Mouse (Mus musculus) lung, embryonic 15.5 days (tissue): Measurements from ENCODE around the gene Sez6l. TPM values are rescaled to one million over a fixed set of nuclear protein-coding genes. Genes with fewer than 3 reads are reported as not detected.

Experiments used
- ATAC-seq: fragments of 200-750 bp; cut with Nextera tagmentation; 2 replicates; pipeline ENCODE4 v1.8.0; 2017; ENCODE audit warnings: moderate number of reproducible peaks, borderline replicate concordance; ENCODE audit not compliant: low FRiP score, low TSS enrichment; ENCODE audit errors: extremely low read depth
- H3K27ac ChIP-seq: fragments of 300-500 bp; sonication (generic); 2 replicates; pipeline ENCODE4 v1.5.1; 2015; ENCODE audit warnings: moderate library complexity, mild to moderate bottlenecking, inconsistent platforms
- H3K27me3 ChIP-seq: fragments of 300-500 bp; sonication (generic); 2 replicates; pipeline ENCODE4 v1.6.1; 2015; ENCODE audit warnings: inconsistent platforms
- H3K36me3 ChIP-seq: fragments of 300-500 bp; sonication (generic); 2 replicates; pipeline ENCODE4 v1.6.1; 2015; ENCODE audit warnings: inconsistent platforms
- H3K4me1 ChIP-seq: fragments of 300-500 bp; sonication (generic); 2 replicates; pipeline ENCODE4 v1.6.1; 2015; ENCODE audit warnings: inconsistent platforms
- H3K4me2 ChIP-seq: fragments of 300-500 bp; sonication (generic); 2 replicates; pipeline ENCODE4 v1.6.1; 2015; ENCODE audit warnings: inconsistent platforms, mild to moderate bottlenecking, moderate library complexity
- H3K4me3 ChIP-seq: fragments of 300-500 bp; sonication (generic); 2 replicates; pipeline ENCODE4 v1.5.1; 2015; ENCODE audit warnings: mild to moderate bottlenecking, inconsistent platforms
- H3K9ac ChIP-seq: fragments of 300-500 bp; sonication (generic); 2 replicates; pipeline ENCODE4 v1.6.1; 2015; ENCODE audit warnings: inconsistent platforms
- H3K9me3 ChIP-seq: fragments of 300-500 bp; sonication (generic); 2 replicates; pipeline ENCODE4 v1.6.1; 2016; ENCODE audit warnings: inconsistent platforms
- WGBS: fragments of 180-500 bp; shearing (Covaris S2); methylation state at CpG from one replicate; pipeline ENCODE4 v1.1.7; 2015; 5-methylcytosine and 5-hydroxymethylcytosine counted together
- polyA plus RNA-seq: library from polyadenylated mRNA; unstranded; fragments of >200 nt; fragmentation: Nextera tagmentation; extraction: Ambion mirVana; gene quantifications from 2 replicates; pipeline ENCODE4 v1.2.1, GENCODE M21; 2015

Sez6l gene
- polyA plus RNA-seq, 1 experiment from 2014 or later, result 0.37 TPM

DNA sequence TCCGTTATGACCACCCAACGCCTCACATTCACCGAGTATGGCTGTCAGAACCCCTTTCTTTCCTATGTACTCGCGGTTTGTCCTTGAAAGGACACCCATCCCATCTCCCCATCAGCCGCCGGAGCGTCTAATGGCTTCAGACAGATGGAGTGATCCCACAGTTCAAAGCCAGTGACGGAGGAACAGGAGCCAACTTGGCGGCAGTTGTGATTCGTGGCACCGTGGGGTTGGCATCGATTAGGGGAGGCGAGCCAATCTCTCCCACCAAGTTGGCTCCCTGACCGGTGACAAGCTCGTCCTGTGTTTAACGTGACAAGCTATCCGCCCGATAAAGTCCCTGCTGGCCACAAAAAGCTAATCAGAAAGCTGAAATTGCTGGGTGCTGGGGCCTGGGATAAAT is 50.0 kb downstream of the Sez6l start:
- Histone ChIP-seq H3K27me3 (no peaks in the 10 kb centered on the region), H3K9ac (no peak overlapping the region), H3K27ac (no peak overlapping the region), H3K4me2 (no peak overlapping the region), H3K4me1 (peaks cover 11% of the 10 kb centered on the region; the same call in 1 of the 2 replicates), H3K9me3 (no peaks in the 10 kb centered on the region), H3K36me3 (no peaks in the 10 kb centered on the region), H3K4me3 (no peak overlapping the region)
- WGBS, result 64% methylated on average over 19 of the region's 19 CpGs
- ATAC-seq, result no peak

DNA sequence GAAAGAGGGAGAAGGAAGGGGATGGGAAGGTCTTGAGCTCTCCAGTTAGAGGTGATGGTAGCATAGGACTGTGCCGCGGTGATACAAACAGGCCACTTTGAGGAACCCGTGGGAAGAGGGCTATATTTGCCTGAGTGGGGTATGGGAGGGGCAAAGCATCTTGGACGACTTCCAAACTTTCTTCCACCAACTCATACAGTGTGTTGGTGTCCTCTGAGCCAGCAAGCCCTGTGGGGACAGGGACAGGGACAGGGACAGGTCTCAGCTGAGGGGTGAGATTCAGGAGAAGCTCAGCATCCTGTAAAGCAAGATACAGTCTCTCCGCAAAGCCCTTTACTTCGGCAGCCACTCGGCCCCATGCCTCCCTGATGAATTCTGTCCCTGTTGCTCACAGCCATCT is 50.5 kb downstream of the Sez6l start:
- H3K9ac ChIP-seq, result no peak overlapping the region
- H3K9me3 ChIP-seq, result no peaks in the 10 kb centered on the region
- ATAC-seq, result no peak
- WGBS, result 49% methylated on average over 7 of the region's 7 CpGs
- no peak overlapping the region for H3K4me2 ChIP-seq
- H3K4me3 ChIP-seq, result no peak overlapping the region
- H3K4me1 ChIP-seq, result peaks cover 16% of the 10 kb centered on the region
- H3K27me3 ChIP-seq, result no peaks in the 10 kb centered on the region
- no peaks in the 10 kb centered on the region for H3K36me3 ChIP-seq
- H3K27ac ChIP-seq, result no peak overlapping the region

DNA sequence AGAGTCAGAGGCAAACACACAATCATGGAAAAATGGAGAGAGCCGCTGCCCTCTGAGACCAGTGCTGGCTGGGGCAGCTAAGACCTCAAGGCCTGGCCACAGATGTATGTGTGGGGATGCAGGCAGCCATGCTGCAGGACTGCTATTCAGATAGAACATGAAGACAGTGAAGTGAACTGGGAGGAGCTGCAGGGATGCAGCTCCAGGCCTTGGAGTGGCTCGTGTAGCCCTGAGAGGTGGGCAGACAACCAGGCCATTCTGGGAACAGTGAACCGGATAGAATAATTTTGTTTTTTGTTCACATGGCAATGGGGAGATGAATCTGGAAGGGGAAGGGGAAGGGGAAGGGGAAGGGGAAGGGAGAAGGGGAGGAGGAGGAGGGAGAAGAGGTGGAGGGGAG is 51.0 kb downstream of the Sez6l start:
- no peak overlapping the region for H3K4me2 ChIP-seq
- no peak overlapping the region for H3K9ac ChIP-seq
- no peak overlapping the region for H3K27ac ChIP-seq
- no peak for ATAC-seq
- no peaks in the 10 kb centered on the region for H3K36me3 ChIP-seq
- H3K4me1 ChIP-seq, result peaks cover 20% of the 10 kb centered on the region
- 75% methylated on average over 3 of the region's 3 CpGs for WGBS
- no peaks in the 10 kb centered on the region for H3K27me3 ChIP-seq
- H3K9me3 ChIP-seq, result no peaks in the 10 kb centered on the region
- H3K4me3 ChIP-seq, result no peak overlapping the region

DNA sequence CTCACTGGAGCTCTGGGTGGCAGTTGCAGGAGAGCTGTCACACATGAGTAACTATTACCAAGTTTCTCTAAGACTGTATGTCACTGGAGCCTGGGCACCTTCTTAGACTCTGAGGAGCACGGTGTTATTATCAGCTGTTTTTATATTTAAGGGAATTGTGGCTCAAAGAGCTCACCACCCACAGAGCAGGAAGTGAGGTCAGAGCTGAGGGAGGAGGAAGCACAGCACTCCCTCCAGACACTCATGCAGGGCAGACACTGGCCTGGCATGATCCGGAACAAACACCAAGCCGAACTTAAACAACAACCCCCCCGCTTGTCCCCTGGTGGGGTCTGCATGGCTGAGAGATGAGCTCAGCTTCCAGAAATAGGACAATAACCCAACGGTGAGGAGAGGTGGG is 51.7 kb downstream of the Sez6l start:
- no peaks in the 10 kb centered on the region for H3K27me3 ChIP-seq
- ATAC-seq, result no peak
- H3K9me3 ChIP-seq, result no peaks in the 10 kb centered on the region
- H3K4me2 ChIP-seq, result no peak overlapping the region
- H3K36me3 ChIP-seq, result no peaks in the 10 kb centered on the region
- peaks cover 27% of the 10 kb centered on the region for H3K4me1 ChIP-seq
- no peak overlapping the region for H3K27ac ChIP-seq
- no peak overlapping the region for H3K9ac ChIP-seq
- 39% methylated on average over 5 of the region's 5 CpGs for WGBS
- H3K4me3 ChIP-seq, result no peak overlapping the region

DNA sequence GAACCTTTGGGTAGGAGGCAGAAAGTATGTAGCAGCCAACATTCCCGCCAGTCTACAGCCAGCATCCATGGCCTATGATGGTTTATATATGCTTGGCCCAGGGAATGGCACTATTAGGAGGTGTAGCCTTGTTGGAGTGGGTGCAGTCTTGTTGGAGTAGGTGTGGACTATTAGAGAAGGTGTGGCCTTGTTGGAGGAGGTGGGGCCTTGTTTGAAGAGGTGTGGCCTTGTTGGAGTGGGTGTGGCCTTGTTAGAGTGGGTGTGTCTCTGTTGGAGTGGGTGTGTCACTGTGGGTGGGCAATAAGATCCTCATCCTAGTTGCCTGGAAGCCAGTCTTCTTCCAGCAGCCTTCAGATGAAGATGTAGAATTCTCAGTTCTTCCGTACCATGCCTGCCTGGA is 53.2 kb downstream of the Sez6l start:
- Histone ChIP-seq H3K9ac (no peak overlapping the region), H3K4me2 (no peak overlapping the region), H3K27ac (no peak overlapping the region), H3K36me3 (no peaks in the 10 kb centered on the region), H3K9me3 (no peaks in the 10 kb centered on the region), H3K4me1 (peaks cover 32% of the 10 kb centered on the region), H3K4me3 (no peak overlapping the region), H3K27me3 (no peaks in the 10 kb centered on the region)
- 93% methylated on average over 2 of the region's 2 CpGs for WGBS
- ATAC-seq, result no peak

DNA sequence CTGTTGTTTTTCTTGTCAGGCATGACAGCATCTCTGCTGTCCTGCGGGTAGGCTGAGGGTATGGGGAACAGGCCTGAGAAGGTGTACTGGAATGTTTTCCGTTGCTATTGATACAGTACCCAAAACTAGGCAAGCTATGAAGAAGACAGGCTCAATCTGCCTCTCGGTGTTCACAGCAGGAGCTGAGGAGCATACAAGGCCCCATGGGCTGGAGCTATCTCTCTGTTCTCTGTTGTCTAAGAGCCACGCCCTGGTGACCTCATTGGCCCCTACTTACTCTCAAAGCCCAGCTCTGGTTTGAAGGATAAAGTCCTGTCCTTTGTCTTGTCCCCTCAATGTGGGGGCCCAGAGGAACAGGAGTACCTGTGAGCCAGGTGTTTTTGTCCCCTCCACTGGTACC is 53.7 kb downstream of the Sez6l start:
- Histone ChIP-seq H3K4me3 (no peak overlapping the region), H3K9me3 (no peaks in the 10 kb centered on the region), H3K9ac (no peak overlapping the region), H3K27ac (no peak overlapping the region), H3K4me2 (no peak overlapping the region), H3K36me3 (no peaks in the 10 kb centered on the region), H3K27me3 (no peaks in the 10 kb centered on the region), H3K4me1 (peaks cover 32% of the 10 kb centered on the region)
- WGBS, result 83% methylated on average over 4 of the region's 4 CpGs
- no peak for ATAC-seq

DNA sequence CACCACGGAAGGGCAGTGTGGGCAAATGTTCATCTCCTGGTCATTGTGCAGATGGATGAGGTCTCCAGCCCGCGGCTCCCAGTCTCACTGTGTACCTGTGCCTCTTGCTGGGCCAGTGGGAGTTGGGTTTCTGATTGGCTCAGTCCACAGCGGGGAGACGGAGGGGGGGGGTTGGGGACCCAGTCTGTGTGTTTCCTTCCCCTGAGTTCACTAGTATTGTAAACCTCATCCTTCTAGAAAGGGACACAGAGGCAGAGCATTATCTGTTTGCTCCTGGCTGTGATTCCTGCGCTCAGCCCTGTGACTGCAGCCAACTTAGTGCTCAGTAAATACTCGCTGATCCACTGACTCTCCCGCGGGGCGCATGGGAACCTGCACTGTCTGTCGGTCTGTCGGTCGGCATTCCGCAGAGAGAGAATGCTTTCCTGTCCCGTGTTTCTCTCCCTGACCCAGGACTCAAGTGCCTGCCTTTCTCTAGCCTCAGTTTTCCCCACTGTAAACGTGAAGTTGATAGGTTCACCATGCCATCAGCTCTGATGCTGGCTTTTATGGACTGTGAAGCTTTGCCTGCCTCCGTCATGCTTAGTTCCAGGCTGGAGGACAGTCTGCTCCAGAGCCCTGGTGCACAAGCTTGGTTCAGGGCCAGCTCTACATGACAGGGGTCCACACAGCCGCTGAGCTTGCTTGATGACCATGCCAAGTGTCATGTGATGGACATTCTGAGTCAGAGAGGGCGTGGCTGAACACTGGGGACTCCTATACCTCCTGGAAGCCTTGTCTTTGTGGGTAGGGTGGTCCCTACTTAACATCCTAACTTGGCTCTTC is 55.1 kb downstream of the Sez6l start:
- Histone ChIP-seq H3K4me3 (no peak overlapping the region), H3K4me2 (no peak overlapping the region; the same call in 1 of the 2 replicates), H3K36me3 (no peaks in the 10 kb centered on the region), H3K9me3 (no peaks in the 10 kb centered on the region), H3K27ac (no peak overlapping the region), H3K4me1 (peaks cover 30% of the 10 kb centered on the region), H3K27me3 (no peaks in the 10 kb centered on the region), H3K9ac (no peak overlapping the region)
- ATAC-seq, result no peak
- WGBS, result 11% methylated on average over 19 of the region's 19 CpGs

DNA sequence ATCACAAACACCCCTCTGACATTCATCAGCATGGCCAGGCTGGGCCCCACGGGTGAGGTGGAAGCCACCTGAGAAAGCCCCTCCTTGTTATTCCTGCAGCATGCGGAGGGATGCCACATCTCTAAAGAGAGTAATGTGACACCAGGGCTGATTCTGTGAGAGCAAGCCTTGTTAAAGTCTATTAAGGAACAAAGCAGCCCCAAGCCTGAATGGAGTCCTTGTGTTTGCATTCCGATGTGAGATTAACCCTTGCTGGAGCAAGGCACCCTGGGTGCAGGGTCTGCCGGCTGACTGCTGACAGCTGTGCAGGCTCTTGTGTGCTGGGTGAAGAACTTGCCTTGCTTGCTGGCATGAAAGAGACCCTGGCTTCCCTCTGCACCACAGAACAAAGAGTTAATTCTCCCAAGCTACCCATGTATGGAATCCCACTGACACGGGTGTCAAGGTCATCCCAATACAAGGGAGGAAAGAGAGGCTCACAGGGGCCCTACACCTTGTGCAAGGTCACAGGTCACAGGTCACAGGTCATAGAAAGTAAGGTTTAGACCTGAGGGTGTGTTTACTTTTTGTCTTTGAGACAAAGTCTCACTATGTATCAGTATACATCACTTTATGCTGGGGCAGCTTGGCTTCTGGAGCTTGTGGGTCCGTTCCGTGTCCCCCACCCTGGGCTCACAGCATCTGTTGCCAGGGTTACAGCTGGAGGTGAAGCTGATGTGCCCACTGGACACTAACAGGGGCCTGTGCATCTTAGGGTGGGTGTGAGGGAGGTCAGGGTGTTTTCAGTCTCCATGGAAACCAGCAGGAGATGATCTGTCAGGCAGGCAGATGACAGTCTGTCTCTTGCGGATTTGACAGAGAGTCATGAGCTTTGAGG is 55.9 kb downstream of the Sez6l start:
- ATAC-seq, result no peak; the same call in 1 of the 2 replicates
- no peaks in the 10 kb centered on the region for H3K27me3 ChIP-seq
- H3K9ac ChIP-seq, result no peak overlapping the region
- no peak overlapping the region for H3K4me2 ChIP-seq
- H3K4me3 ChIP-seq, result no peak overlapping the region
- H3K36me3 ChIP-seq, result no peaks in the 10 kb centered on the region
- peaks cover 24% of the 10 kb centered on the region for H3K4me1 ChIP-seq
- H3K27ac ChIP-seq, result no peak overlapping the region
- 11% methylated on average over 8 of the region's 8 CpGs for WGBS
- no peaks in the 10 kb centered on the region for H3K9me3 ChIP-seq

DNA sequence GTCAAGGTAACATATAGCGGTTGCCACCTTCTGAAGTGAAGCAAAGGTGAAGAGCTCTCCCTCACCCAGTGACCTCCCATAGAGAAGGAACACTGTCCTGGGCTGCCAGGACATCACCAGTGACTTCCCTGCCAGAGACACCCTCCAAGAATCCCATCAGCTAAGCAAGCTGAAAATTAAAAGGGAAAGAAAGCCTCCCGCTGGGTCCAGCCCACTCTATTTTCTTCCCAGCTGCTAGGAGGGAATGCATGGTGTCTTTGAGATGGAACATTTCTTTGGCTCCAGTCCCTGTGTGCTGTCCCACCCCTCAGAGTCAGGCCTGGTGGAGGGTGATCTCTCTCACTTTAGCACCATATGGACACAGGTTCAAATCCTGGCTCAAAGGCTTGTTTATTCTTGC is 58.2 kb downstream of the Sez6l start:
- no peak overlapping the region for H3K27ac ChIP-seq
- no peak overlapping the region for H3K9ac ChIP-seq
- no peaks in the 10 kb centered on the region for H3K9me3 ChIP-seq
- 55% methylated on average over 2 of the region's 2 CpGs for WGBS
- no peak overlapping the region for H3K4me2 ChIP-seq
- no peaks in the 10 kb centered on the region for H3K27me3 ChIP-seq
- H3K4me3 ChIP-seq, result no peak overlapping the region
- ATAC-seq, result no peak
- peaks cover 24% of the 10 kb centered on the region for H3K4me1 ChIP-seq
- H3K36me3 ChIP-seq, result no peaks in the 10 kb centered on the region

DNA sequence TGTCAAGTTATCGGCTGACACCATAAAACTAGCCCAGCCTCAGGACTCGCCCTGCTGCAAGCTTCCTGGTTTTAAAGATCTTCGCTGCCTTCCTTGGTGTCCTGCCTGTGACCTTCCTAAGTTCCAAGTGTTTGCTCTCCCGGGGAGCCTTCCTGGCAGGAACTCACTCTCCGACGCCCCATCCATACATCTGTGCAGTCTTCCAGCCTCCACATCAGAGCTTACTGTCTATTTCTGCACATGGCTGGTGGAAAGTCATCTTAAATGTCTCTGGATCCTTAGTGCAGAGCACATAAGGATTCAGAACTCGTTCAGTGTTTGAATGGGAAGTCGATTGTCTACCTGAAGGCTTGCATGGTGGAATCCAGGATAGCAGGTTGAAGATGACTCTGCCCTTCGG is 59.5 kb downstream of the Sez6l start:
- H3K27ac ChIP-seq, result no peak overlapping the region
- no peaks in the 10 kb centered on the region for H3K9me3 ChIP-seq
- no peaks in the 10 kb centered on the region for H3K27me3 ChIP-seq
- H3K9ac ChIP-seq, result no peak overlapping the region
- H3K4me1 ChIP-seq, result peaks cover 24% of the 10 kb centered on the region
- 68% methylated on average over 9 of the region's 9 CpGs for whole genome bisulfite sequencing
- H3K4me2 ChIP-seq, result no peak overlapping the region
- H3K4me3 ChIP-seq, result no peak overlapping the region
- no peak for ATAC-seq
- no peaks in the 10 kb centered on the region for H3K36me3 ChIP-seq

DNA sequence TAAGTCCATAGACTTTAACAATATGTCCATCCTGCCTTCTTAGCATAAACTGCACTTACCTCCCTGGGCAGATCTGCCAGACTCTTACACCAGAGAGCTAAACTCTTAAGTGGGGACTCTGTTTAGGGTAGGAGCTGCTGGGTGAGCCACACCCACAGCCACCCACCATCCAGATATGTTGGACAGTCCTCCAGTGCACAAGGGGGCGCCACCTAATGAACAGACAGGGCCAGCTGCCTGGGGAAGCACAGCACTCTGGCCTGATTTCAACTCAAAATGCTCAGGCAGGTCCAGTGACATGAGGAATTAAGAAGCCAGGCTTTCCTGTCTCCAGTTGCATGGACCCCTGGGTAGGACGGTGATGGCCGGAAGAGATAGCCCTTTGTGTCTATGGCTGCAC is 60.5 kb downstream of the Sez6l start:
- no peaks in the 10 kb centered on the region for H3K27me3 ChIP-seq
- ATAC-seq, result no peak
- no peak overlapping the region for H3K9ac ChIP-seq
- no peaks in the 10 kb centered on the region for H3K36me3 ChIP-seq
- 91% methylated on average over 3 of the region's 3 CpGs for WGBS
- peaks cover 17% of the 10 kb centered on the region for H3K4me1 ChIP-seq
- no peak overlapping the region for H3K4me2 ChIP-seq
- no peaks in the 10 kb centered on the region for H3K9me3 ChIP-seq
- no peak overlapping the region for H3K4me3 ChIP-seq
- no peak overlapping the region for H3K27ac ChIP-seq

DNA sequence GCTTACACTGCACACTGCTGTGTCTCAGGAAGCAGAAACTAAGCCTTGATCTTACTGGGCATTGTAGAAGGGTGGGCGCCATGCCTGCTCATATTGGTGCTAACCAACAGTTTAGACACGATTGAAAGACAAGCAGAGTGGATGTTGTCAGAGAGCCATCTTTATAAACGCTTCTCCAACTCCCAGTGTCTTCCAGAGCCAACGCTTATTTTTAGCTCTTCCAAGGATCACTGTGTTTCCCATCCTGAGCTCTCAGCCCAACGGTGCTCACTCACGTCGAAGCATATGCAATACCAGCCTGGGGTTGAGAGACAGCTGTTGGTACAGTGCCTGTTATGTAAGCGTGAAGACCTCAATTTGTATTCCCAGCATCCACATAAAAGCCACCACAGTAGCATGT is 66.6 kb downstream of the Sez6l start:
- WGBS, result 74% methylated on average over 8 of the region's 8 CpGs
- Histone ChIP-seq H3K9me3 (0 out of 2 replicates have a peak, but pooled peaks cover 6% of the 10 kb centered on the region), H3K4me2 (no peak overlapping the region), H3K27me3 (no peaks in the 10 kb centered on the region), H3K27ac (no peak overlapping the region), H3K4me3 (no peak overlapping the region), H3K9ac (no peak overlapping the region), H3K36me3 (no peaks in the 10 kb centered on the region), H3K4me1 (no peaks in the 10 kb centered on the region)
- no peak for ATAC-seq
